Mouse (Mus musculus) heart, postnatal 10 days (tissue): Measurements from ENCODE around the gene Smad5. TPM values are rescaled to one million over a fixed set of nuclear protein-coding genes. Genes with fewer than 3 reads are reported as not detected.
A peak's percentile ranks its signal among the peaks of the same experiment; 100 is the strongest.

Source experiments
- DNase-seq, 2 experiments: peaks; one replicate each; pipeline ENCODE4 v3.0.0; 2021
- intact Hi-C: fragments of 180-260 bp; cut with DNase I; formaldehyde crosslinking; loops from one replicate; pipeline ENCODE4 v1.15.1; 2025
- total RNA-seq, 2 experiments: library from RNA; stranded (reverse); gene quantifications; 2 replicates each; pipeline ENCODE4 v1.2.3; 2021

The Smad5 gene
- 10 to 100 TPM; 44.2 to 48.9 TPM for total RNA-seq

- intact Hi-C loops: no loop called here
- peak; percentile 91 to 92 for DNase-seq
Observed at GRCm38 (mm10) chr13:56702469-56703221, at the start of gene Smad5. Smad5 (plus strand) TSS chr13:56703010.

GRCm38 (mm10) chr13:56654176-56654575 is 48.6 kb upstream of the Smad5 start:
- no peak for DNase-seq
- intact Hi-C loops: no loop called here

DNA sequence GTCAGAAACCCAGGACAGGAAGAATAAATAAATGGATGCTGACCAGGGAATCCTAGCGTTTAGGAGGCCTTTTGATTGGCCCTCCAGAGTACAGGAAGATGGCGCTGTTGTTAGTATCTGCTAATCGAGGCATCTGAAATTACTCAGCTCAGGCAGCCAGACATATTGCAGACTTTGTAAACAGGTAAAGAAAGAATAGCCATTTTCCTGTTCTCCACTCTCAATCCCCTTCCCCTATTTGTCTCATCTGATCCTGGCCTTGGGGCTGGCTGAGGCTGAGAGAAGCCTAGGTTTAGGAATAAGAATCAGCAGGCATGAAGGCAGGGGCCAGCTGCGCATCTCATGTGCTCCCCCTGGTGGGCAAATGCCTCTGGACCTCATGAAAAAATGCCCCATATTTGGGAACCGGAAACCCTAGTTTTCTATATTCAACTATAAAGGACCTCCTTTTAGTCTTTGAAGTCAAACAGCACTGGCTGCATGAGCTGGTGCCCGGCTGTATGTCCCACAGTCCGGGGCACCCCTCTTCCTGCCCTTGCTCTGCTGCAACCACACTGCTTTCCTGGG is 44.8 kb upstream of the Smad5 start:
- intact Hi-C loops: loop anchor here (1.0 to 2.0 kb wide), 4 partner anchors 77 to 183 kb away; no protein-coding TSS in a partner anchor
- DNase-seq: peak; percentile 84 to 90

GRCm38 (mm10) chr13:56658931-56659330 is 43.9 kb upstream of the Smad5 start:
- intact Hi-C loops: loop anchor here (1.0 to 2.0 kb wide), 4 partner anchors 76 to 184 kb away; no protein-coding TSS in a partner anchor
- no peak for DNase-seq

DNA sequence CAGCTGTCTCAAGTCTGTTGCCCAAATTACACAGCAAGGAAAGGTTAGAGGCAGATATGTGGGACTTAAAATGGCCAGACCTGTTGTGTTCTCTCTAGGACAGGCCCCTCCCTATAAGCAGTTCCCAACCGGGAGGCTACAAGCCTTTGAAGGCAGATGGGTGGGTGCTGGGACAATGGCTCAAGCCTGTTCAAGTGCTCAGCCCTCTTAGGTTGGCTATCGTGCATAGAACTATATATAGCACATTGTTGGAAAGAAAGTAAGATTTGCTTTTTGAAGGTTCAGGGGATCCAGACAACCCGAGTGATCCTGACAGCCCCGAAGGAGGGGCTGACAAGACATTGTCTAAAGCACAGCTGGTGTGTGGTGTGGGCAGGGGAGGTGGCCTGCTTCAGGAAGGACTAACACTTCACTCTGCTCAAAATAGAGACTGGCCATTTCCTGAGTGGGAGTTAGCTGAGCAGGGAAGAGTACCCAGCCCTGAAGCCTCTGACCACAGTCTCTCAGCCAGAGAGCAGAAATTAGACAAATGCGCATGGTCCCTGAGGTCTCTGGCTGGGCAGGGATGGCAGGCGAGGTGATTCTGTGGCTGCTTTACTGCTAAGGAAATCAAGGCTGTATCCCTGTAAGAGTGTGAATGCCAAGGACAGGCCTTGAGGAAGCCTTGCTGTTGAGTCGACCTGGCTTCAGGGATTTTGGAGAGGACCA is 40.7 kb upstream of the Smad5 start:
- peak; percentile 45 to 53 for DNase-seq
- intact Hi-C loops: loop anchor here (2.0 kb wide), 1 partner anchor 37 kb away; no protein-coding TSS in a partner anchor

GRCm38 (mm10) chr13:56664256-56665170 is 38.3 kb upstream of the Smad5 start:
- peak in 1 of 2 experiments; percentile 29 for DNase-seq
- intact Hi-C loops: no loop called here

- intact Hi-C loops: no loop called here
- DNase-seq: peak; percentile 57 to 66
Observed at GRCm38 (mm10) chr13:56671206-56671605, 31.6 kb upstream of the Smad5 start.

DNA sequence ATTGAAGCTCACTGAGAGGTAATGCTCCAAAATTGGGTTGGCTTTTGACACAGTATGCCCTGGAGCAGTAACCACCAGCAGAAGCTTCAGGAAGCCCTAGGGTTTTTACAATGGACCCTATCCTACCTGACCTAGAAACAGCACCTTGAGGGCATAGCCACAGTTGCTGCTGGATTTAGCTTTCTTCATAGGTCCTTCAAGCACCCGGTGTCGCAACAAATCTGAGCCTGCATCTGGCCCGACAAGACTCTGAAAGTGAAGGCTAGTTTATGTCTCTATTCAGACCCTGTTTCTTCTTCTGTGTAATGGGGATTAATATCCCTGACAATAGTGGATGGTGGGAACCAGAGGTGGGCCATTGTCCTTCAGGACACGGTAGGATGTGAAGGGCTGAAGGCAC is 25.1 kb upstream of the Smad5 start:
- DNase-seq: no peak
- intact Hi-C loops: no loop called here

DNA sequence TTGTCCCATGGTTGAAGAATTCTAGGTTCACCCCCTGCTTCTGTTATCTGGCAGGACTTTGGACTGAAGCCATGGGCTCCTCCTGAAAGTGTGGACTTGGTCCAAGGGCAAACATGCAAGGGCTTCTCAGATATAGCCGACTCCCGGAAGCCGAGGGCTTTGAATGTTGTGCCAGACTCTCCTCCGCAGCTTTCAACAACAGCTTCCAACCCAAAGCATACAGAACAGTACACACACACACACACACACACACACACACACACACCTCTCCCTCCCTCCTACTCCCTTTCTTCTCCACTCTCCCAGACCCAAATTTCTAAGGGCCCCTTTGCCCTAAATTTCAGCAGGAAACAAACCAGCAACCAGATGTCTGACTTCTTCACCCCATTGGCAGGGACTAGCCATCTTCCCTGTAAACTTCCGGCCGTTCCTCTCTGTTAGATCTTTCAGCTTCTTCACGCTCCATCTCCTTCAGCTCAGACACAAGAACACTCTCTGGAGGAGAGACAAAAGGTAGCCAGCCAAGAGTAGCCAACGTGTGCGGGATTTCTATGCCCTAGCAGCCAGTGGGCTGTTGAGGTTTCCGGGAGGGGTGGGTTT is 24.5 kb upstream of the Smad5 start:
- DNase-seq: peak; percentile 67 to 72

DNA sequence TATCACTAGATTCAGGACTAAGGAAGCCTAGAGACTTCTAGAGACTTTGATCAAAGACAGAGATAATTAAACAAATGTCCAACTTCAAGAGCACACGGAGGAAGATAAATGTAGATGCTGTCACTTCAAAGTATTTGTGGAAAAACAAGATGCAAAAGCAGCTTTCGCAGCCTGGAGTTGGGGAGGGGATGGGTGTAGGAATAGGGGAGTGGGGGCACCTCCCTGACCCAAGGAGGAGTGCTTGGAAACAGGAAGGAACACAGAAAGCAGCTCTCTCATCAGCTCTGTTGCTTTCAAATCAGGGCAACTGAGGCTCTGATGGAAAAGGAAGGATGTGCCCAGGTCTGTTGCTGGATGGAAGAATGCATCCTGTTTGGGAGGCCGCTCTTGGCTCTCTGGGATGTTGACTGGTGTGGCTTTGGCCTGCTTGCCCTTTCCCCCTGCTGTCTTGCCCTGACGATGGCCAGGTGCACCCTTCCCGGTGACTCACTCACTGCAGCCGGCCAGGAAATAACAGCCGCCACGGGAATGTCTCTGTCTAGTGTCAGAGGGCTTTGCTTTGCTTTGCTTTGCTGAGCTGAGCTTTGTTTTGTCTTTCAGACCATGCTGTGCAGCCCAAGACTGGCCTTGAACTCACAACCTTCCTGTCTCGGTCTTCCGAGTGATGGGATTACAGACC is 23.8 kb upstream of the Smad5 start:
- DNase-seq: peak in 1 of 2 experiments; percentile 48
- intact Hi-C loops: no loop called here

More for the DNA sequence above, 24.5 kb upstream of the Smad5 start:
- intact Hi-C loops: no loop called here

- intact Hi-C loops: no loop called here
- peak in 1 of 2 experiments; percentile 33 for DNase-seq
Observed at GRCm38 (mm10) chr13:56681924-56682323, 20.9 kb upstream of the Smad5 start.

GRCm38 (mm10) chr13:56682326-56682725 is 20.5 kb upstream of the Smad5 start:
- DNase-seq: peak; percentile 72 to 78
- intact Hi-C loops: no loop called here

DNA sequence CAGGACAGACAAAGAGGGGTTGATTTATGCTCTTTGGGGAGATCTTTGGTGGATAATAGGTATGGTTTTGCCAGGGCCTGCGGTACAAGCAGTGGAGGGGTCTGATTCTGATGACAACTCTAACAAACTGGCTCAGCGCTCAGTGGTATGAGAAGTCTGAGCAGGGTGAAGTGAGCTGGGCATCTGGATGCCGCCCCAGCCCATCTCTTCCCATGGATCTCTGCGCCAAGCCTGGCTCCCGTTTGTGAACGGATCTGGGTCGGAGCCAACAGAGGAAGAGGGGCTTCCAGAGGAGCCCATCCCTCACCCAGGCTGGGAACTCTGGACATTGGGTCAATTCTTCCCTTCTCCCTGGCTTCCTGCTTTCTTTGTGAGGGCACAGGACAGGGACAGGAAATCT is 19.5 kb upstream of the Smad5 start:
- intact Hi-C loops: no loop called here
- DNase-seq: no peak

DNA sequence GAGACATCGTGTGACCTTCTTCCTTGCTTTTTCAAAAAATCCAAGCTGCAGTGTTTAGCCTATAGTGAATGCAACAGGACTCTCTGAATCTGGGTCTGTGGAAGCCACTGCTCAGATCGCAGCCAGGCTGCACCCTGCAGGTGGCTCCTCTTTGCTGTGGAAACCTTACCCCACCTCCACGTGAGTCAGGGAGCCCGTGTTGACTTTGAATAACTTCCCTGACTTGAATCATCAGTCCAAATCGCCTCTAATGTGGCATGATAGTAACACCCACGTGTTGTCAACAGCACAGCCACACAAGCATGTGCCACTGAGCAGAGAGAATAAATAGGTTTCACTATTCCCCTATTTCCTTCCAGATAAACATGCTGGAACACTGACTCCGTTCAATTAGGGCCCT is 10.8 kb upstream of the Smad5 start:
- DNase-seq: no peak
- intact Hi-C loops: no loop called here

DNA sequence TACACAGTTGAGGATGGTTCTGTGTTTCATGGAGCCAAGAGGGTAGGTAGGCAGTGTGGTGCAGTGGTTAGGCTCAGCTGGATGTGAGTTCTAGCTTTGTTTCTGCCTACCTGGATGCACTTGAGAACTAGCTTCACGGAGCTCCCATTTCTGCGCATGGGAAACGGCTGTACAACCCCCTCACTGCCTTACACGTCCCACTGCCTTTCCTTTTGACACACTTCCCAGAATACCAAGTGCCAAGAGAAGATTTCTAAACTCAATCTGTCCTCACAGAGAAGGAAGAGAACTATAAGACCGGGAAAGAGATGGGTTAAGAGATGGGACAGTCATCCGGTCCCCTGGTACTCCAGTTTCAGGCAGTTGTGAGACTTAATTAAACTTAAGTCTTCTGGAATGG is 10.2 kb upstream of the Smad5 start:
- no peak for DNase-seq
- intact Hi-C loops: no loop called here

- intact Hi-C loops: no loop called here
Observed at GRCm38 (mm10) chr13:56695701-56696100, 7.1 kb upstream of the Smad5 start.

DNA sequence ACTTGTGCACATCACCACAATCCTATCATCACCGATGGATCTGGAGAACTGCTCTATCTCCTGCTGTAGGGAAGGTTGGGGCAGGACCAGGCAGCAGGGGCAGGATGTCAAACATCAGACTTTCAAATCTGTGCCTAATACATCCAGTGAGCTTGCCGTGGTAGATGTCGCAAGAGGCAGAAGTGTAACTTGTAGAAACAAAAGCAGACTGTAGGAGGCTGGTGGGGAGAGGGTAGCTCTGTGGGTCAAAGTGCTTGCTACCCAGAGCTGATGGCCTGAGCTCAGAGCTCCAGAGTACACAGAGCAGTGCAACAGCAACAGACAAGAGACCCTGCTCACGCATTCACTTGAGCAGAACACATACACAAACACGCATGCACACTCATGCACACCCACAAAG is 6.1 kb upstream of the Smad5 start:
- intact Hi-C loops: no loop called here

More at GRCm38 (mm10) chr13:56695701-56696100, 7.1 kb upstream of the Smad5 start:
- no peak for DNase-seq

GRCm38 (mm10) chr13:56697171-56697570 is 5.6 kb upstream of the Smad5 start:
- no peak for DNase-seq
- intact Hi-C loops: no loop called here

More for the DNA sequence above, 6.1 kb upstream of the Smad5 start:
- no peak for DNase-seq

DNA sequence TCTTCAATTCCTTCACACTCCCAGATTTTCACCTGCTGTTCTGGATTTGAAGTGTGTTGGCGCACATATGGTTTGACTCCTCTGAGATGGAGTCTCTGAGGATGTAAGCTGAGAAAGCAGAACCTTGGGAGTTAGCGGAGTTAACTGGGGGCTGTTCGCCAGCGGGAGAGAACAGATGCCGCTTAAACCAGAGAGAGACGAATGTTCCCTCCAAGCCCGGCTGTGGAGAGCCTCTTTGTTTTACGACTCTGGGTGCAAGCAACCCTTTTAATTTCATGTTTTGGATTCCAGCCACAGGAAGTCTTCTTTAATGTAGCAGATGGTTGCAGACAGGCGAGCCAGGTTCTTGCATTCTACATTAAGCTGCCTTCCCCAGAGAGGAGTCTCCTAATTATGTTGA is 4.4 kb upstream of the Smad5 start:
- intact Hi-C loops: loop anchor here (2.0 kb wide), 1 partner anchor 36 kb away; no protein-coding TSS in a partner anchor
- peak; percentile 29 to 38 for DNase-seq
